Mouse (Mus musculus) adrenal gland, postnatal 14 days (tissue): ENCODE measurements around the gene Apobec4. TPM values are rescaled to one million over a fixed set of nuclear protein-coding genes. Genes with fewer than 3 reads are reported as not detected.

Source experiments
- DNase-seq: peaks from one replicate; pipeline ENCODE4 v3.0.0; 2021; ENCODE audit warnings: mixed read lengths
- long read RNA-seq, 2 experiments: library from polyadenylated mRNA; stranded (forward); transcript quantifications; one replicate each; pipeline ENCODE4 v2.0.0; 2021
- total RNA-seq: library from RNA; stranded (reverse); gene quantifications from 2 replicates; pipeline ENCODE4 v1.2.3, GENCODE M21; 2021

Apobec4 gene
- not detected in 2 replicates for total RNA-seq
- long read RNA-seq, experiment 1 = 0 reads
- long read RNA-seq, experiment 2 = 0 reads

DNA sequence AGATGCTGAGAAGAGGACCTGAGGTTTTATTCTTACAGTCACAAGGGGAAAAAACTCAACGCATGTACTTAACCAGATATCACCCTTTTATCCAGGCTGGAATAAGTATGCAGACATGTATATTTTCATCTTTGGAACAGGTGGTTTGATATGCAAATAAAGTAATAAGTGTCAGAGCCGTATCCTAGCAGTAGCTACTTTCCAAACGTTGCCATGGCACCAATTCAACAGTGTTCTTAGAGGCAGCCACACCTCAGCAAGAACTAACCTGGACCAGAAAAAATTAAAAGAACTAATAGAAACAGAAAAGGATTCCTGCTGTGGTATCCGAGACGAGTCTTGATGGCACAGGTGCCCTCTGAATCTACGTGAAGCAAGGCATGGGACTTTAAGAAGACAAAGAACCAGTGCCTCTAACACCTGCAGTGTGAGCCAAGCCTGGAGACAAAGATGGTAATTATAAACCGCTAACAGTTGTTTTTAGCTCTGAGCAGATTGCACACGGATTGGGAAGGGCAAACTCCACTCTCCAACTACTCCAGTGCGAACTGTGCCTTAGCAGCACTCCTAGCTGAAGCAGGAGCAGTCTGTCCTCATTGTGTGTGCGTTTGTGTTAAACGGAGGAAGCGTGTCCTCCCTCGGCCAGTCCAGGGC lies at the start of gene Apobec4:
Gene Apobec4, plus strand, starts transcription at position 240 of the 654 bp plus-strand sequence.
- no peak for DNase-seq

DNA sequence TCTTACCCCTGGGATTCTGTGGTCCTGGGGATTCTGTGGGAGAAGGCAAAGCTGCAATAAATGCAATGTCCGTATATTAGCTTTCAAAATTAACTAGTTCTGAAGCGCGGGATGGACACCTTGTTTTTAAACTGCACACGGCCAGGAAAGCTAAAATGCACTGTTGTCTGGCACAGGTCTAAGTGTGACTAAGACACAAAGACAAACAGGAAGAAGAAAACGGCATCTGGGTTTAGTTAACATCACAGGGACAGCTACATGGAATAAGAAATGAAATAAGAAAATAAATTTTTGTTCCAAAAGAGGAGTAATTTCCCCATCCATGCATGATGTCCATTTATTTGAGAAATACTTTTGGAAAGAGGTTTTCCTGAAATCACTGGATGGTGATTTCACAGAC lies 49.3 kb upstream of the Apobec4 start:
- DNase-seq = no peak

DNA sequence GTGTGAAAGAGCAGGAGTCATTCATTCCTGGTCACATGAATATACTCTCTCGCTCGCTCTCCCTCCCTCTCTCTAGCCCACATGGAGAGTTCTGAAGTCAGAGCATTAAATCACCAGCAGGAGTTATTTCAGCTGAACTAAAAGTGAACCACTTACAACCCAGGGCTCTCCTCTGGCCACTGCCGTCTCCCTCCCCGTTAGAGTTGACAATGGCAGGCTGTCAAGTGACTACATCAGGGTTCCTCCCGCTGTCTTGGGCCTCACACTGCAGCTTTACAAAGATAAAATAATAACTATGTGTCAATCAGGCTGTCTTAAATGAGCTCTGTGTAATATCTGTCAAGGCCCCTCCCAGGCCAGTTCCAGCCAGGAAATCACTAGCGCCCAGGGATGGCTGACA lies 47.4 kb upstream of the Apobec4 start:
- no peak for DNase-seq

DNA sequence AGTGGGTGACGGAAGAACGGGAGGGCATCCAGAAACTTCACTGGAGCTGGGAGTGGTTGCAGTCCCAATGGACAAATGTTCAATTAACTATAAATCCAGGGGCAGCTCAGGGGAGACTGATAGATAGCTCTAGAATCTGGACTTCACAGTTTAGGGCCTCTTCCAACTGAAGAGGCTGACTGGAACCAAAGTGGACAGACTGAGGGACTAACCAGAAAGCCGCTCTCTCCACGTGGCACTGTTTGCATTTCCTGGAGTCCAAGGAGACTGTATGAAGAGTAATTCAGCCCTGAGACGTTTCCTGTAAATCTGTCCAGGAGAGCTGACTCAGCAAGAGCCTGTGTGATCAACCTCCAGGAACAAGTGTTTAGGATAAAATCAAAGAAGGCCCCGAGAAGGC lies 46.4 kb upstream of the Apobec4 start:
- no peak for DNase-seq

DNA sequence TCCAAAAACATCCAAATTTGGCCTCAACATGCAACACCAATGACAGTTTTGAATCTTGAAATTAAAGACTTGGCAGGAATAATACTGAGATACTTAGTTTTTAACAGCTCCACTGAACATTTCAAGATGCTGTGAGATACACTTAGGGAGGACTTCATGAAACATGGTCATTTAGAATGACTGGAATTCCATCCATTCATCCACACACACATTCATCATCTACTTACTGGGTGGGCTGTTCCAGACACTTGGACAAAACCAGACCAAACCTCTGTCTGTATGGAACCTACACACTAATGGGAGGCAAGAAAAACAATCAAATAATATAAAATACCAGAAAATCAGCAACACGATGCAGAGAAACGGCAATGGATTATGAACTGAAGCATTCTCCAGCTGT lies 42.8 kb upstream of the Apobec4 start:
- no peak for DNase-seq

DNA sequence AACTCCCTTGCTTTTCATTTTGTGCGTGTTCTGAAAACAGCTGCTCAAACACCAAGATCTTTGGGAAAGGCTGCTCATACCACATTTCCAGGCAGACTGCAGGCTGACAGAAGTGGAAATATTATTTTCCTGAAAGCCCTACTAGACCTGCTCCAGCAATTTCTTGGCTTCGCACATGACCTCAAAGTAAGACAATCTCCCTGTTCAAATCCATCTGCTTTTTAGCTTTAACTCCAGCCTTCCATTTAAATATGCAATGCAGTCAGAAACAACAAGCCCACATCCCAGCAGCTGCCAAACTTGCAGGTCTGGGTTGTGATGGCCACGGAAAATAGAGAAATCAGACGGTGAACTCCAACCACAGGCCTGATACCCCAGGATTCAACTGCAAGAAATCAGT lies 39.3 kb upstream of the Apobec4 start:
- DNase-seq = no peak

DNA sequence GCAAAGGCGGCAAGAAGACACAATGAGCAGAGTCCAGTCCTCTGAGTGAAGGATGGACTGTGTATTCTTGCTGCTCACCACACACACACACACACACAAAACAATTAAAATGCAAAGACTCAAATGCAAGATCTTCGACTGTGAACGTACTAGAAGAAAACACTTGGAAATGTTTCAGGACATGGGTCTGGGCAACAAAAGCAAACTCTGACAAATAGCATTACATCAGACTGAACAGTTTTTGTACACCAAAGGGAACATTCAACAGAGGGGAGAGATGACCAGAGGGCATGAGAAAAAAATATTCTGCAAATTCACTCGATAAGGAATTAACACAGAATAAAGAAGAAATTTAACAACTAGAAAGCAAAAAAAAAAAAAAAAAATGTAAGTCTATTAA lies 36.4 kb upstream of the Apobec4 start:
- no peak for DNase-seq

DNA sequence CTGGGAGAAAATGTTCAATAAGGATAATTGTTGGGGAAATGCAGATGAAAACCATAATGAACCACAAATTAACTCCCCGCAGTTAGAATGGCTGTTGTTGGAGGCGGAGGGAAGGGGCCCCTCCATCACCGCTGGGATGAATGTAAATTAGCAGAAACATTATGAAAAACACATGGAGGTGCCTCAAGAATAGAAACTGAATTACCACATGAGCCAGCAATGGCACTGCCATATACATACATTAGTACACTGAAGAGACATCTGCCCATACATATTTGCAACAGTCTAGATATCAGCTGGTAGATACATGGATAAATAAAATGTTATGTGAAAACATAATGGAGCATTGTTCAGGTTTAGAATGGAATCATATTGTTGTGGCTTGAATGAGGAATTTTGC lies 35.9 kb upstream of the Apobec4 start:
- DNase-seq = no peak

DNA sequence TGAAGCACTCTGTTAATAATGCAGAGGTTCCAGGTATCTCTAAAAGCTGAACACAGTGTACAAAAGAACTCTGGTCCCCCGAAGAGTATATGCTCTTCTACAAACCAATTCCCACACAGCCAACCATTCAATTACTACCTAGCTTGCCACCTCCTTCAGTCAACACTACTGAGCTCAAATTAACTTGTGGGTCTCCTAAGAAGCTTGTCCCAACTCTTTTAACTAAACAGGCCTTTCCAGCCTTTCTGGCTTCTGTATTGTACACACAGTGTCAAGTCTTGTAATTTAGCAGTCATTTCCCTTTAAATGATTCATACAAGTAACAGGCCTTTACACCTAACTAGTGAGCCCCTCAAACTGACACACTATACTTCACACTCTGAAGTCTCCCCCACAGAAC lies 33.0 kb upstream of the Apobec4 start:
- no peak for DNase-seq

DNA sequence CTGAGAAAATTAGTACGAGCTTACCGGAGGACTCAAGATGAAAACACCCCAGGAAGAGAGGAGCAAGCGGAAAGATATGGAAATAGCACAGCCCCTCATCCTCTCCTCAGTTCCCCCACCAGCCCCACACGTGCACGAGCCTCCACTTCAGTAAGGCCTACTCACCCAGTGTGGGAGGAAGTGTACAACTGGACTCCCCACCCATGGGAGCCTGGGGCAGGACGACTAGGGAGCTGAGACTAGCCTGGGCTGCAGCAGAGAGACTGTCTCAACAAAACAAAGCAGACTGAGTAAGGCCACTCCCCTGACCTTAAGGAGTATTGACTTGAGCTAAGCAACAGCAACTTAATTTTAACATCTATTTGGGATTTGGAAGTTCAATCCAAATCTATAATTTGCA lies 32.2 kb upstream of the Apobec4 start:
- no peak for DNase-seq

DNA sequence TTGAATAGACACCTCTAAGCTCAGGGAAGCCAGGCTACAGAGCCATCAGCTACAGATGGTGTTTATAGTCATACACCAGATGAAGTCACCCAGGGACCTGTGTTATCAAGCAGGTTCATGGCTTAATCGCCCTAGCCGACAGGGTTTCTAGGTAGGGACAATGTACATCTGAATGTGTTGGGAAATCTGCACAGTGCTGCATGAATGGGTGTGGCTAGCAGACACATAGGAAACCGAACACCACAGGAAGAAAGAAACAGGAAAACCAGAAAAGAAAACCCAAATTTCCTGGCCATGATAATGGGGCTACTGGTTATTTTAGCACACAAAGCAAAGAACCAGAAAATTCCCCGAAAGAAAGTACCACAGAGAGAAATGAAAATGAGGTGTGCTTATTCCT lies 29.4 kb upstream of the Apobec4 start:
- no peak for DNase-seq

DNA sequence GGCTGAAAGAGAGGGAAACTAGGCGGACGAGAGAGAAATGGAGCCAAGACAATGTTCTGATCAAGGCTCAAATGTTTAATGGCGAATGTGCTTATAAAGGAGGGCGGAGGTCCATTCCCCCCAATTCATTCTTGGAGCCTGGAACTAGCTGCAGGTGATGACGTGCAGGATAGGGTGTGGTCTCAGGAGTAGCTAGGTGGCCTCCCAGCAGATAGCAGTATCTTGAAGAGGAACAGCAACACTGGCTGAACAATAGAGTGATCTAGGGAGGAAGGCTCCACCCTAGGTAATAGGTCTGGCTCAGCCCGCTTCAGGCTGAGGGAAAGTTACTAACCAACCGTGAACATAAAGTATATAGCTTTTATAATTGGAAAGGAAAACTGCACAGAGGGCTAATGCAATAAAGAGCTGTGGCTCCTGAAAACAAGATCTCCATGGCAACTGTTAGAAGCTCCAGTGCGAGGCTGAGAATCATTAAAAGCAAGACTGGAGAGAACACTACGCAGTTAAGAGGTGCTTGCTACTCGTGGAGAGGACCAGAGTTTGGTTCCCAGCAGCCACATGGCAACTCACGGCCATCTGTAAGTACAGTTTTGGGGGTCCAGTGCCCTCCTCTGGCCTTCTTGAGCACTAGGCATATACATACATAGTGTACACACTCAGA lies 28.7 kb upstream of the Apobec4 start:
- no peak for DNase-seq

DNA sequence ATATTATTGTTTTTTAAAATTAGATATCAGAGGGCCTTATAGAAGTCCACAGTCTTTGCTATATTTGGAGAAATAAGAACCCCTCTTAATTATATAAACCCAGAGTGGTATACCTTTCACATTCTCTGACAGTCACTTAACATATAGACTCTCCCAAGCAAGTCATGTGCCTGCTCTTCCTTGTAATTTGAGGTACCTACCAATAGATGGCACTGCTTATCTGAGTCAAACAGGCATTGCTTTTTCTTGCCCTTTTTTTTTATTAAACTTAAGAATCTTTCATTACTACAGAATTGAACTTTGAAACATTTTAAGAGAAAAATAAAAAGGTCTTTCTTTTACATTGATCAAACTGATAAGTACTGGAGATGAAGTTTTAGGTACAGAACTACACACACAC lies 26.1 kb upstream of the Apobec4 start:
- DNase-seq = no peak

DNA sequence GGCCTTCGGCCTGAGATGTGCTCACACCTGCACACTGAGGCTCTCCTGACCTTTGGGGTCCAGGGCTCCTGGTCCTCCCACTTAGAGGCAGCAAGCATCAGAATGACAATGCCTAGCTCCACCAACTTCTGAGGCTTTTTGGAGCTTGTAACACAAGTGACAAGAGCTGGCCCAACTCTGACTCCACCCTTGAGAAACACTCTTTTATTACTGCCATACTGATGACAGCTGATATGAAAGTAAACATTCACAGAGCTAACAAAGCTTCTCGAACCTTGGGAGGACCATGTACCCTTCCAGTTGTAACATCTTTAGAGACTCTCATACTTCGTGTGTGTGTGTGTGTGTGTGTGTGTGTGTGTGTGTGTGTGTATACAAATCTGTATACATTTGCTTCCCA lies 24.3 kb upstream of the Apobec4 start:
- no peak for DNase-seq

DNA sequence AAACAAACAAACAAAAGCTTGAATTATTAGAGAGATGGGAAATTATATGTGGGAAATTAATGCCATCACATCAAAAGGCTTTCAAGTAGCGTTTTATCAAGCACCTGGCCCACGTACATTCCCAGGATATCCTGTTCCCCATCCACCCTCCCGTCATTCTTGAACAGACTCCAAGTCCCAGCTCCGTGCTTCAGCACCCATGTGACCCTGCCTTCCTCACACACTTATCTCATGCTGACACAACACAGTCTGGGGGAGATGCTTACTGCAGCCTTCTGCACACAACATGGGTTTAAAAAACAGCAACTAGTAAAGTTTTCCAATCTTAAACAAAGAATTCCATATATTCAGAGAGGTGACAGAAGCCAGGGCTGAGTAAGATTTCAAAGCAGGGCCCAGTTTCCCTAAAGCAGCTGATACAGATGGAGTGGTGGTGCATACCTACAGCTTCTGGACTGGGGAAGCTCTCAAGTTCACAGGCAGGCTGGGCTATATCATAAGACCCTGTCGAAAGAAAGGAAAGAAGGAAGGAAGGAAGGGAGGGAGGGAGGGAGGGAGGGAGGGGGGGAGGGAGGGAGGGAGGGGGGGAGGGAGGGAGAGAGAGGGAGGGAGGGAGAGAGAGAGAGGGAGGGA lies 22.6 kb upstream of the Apobec4 start:
- DNase-seq = no peak

DNA sequence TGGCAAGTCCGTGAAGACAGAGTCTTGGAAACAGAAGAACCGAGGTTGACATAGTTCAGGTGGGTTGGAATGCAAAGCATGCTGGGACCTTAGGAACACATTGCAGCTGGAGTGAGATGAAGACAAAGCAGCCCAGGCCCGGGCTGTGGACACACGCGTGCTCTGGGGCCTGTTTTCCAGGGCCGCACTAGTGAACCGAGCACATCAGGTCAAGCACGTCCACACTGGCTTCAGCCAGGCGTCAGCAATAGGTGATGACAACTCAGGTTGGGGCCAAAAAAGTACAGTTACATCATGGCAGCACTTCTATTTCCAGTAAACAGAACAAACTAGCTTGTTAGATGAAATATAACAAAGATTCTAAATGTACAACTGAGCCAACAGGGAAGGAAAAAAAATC lies 11.6 kb upstream of the Apobec4 start:
- no peak for DNase-seq

DNA sequence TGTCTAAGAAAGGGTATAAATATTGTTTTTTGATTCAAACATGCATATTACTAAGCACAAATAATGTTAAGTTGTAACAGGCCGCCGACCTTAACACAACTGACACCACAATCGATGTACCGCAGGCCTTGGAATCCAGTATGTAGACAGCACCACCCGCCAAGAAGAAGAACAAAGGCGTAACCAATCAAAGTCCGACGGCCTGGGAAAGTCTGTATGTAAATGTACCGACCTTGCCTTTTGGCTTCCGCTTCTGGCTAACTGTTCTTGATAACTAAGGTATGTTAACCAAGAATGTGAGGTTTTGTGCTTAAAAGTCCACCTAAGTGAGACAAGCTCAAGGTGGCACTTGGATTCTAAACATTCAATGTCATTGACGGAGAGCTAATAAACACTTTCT lies 11.0 kb upstream of the Apobec4 start:
- DNase-seq = no peak

DNA sequence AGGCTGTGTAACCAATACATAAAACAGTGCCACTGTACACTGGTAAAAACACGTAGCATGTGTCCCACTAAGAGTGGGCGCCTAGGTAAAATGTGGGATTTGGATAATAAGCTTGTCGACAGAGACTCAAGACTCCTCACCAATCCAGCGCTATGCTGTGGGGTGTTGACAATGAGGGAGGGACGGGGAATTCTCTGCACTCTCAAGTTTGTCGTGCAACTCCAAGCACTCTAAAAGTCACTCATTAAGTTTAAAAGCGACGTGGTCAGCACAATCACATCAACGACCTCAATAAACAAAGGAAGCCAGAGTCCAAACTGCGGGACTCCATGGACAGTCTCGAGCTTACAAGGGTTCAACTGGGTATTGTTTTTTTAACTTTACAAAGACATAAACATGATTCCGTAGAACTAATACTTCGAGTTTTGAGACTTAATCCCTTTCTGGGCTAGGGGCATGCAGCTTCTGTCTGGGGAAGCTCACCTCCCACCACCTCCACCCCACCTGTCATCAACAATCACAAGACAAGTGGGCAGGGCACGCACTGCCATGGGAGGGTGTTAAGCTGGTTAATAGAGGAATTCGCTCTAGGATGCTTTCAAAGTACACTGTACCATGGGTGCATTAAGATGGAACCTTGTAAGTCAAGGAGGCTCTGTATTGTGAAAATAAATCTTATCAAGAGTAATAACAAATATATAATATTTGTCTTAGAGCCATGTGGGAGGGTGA lies 7.1 kb upstream of the Apobec4 start:
- DNase-seq = no peak

DNA sequence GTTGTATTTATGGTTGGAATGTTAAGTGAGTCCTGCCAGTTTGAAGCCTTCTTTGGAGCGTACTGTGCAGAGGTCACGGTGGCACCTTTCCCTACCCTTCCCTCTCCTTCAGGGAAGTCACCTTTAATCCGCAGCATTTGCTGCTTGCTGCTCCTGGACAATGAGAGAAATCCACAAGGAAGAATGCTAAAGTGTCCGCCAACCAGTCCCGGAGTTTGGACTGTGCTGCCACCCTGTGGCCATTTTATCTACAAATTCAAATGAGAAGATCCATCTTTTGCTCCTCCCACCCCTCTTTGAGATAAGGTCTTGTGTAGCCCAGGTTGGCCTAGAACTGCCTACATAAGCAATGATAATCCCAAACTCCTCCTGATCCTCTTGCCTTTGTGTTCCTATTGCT lies 3.9 kb upstream of the Apobec4 start:
- DNase-seq = peak; percentile 87

DNA sequence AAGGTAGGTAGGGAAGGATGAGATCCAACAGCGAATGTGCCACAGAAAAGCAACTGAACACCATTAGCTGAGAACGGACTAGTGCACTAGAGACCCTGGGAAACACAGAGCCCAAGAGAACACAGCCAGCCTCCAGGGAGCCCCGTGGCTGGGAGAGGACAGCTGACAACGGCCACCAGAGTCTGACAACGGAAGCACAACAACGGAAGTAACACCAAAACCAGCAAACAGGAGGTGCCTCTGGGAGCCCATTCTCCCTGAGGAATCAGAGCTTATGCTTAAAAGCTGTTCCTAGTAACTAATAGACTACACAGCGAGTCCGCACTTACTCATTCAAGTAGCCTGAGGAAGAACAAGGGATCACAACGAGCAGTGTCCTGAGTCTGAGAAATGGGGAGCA lies 1.1 kb upstream of the Apobec4 start:
- DNase-seq = no peak

DNA sequence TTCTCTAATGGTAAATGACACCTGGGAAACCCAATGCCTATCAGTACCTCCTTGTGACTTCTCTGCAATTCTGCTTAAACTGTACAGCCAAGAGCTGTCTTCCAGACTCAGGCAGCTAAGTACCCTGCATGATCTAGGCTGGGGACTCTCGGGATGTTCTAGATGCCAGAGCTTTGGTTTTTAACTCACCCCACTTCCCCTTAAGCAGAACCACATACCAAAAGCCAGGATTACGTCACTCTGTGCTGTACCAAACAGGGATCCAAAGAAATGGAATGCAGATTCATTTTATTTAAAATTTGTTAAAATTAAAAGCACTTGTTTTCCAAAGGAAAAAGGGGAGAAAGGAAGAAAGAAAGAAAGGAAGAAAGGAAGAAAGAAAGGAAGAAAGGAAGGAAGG lies 11.4 kb downstream of the Apobec4 start:
- no peak for DNase-seq

DNA sequence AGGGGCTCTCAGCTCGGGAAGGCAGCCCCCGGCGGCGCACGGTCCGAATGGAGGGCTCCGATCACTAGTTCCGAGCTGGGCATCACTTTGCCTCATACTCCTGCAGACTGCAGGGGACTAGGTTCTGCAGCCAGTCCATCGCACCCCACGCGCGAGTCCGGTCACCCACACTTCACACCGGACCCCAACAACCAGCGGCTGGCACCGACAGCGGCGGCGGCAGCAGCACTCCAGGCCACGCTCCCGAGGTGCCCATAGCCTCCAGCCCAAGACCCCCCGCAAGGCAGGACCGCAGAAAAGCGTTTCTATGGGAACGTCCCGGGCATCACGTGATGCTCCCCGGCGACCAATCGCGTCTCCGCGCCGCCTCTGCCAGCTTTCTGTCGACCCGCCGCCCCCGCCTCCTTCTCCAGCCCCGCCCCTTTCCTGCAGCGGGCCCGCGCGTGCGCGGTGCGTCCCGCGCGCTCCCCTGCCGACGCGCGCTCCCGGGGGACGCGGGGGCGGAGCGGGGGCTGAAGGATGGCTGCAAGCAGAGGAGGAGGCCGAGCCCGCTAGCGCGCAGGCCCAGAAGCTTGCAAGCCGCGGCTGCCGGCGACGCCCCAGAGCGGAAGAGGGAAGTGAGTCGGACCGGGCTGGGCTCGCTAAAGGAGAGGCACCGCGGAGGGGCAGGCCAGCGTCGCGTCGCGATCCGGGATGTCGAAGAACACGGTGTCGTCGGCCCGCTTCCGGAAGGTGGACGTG lies 15.9 kb downstream of the Apobec4 start, which contains the start of the genes Rgl1 and Arpc5:
Gene Rgl1, minus strand, starts transcription at position 320 of the 741 bp plus-strand sequence.
Gene Arpc5, plus strand, starts transcription at position 511 of the 741 bp plus-strand sequence.
- DNase-seq = peak; percentile 99
